Mouse (Mus musculus) right cerebral cortex, adult 18-20 months (tissue): ENCODE results near the gene Ten1.
A peak's percentile ranks its signal among the peaks of the same experiment; 100 is the strongest.

ENCODE experiments used
- DNase-seq: peaks from one replicate; pipeline ENCODE4 v3.0.0; 2022; ENCODE audit warnings: mixed read lengths

Gene Ten1

DNA sequence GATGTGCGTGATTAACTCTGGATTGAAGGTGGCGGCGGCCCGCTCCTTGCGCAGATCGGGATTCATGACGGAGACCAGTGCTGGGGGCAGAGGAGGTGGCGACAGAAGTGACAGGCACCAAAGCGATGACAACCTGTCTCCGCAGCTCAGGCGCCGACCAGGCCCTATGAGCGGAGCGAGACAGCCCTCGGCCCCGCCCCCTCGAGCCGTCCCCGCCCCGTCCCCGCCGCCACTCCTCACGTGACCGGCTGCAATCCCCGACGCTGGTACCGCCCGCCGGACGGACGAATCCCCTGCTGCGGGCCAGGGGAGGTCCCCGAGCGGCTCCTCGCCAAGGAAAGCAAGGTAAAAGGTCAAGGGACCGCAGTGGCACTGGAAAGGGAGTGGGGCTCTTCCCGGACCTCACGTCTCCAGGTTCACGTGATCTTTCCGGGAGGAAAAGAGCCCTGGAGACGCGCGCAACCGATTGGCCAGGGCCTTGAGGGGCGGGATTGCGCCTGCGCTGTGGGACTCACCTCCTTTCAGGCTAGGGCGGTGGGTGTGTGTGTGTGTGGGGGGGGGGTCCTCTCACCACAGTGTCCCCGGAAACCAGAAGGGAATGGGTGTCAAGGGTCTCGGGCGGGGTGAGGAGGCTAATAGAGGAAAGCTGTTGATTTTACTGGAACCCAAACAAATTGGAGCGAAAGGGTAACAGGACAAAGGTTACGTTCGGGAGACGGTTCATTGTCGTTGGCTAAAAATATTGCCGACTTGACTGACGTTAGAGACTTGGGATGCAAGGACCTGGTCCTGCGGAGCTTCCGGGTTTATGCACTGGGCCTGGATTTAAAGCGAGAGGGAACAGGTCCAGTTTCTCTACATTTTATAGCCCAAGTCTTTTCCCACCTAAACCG, at the start of gene Ten1, which contains the start of gene Acox1:
Gene Ten1, plus strand, starts transcription at position 217 of the 893 bp plus-strand sequence.
Gene Acox1, minus strand, starts transcription at position 407 of the 893 bp plus-strand sequence.
- peak; percentile 96 for DNase-seq

DNA sequence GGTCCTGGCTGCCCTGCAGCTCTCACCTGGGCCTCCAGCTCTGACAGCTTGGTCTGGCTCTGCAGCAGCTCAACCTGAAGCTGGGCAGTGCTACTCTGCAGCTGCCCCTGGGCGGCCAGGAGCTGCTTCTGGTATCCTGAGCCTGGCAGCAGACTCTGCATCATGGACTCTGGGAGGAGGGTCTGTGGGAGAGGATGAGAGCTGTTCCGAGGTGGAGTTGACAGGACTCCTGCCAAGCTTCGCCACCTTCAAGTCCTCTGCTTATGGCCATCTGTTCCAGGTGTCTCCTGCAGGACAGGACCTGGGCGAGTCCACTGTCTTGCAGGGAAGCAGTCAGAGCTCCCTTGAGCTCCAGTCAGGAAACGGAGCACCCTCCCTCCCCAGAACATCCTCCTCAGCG, 49.3 kb upstream of the Ten1 start:
- no peak for DNase-seq

DNA sequence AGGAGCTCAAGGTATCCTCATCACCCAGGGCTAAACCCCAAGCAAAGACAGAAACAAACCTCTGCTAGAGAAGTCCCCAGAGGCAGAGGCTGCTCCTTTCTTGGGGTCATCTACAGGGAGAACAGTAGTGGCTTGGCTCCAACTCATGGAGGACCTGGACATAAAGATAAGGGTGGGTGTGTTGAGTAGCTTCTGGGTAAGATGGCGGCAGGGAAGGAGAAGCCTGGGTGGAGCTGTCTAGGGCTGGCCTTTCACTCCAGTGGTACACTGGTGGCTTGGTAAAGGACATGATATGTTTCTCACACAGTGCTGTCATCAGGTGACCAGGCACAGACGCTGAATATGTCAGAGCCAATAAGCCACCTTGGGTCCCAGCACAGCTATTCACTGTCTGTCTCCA, 47.7 kb upstream of the Ten1 start:
- no peak for DNase-seq

DNA sequence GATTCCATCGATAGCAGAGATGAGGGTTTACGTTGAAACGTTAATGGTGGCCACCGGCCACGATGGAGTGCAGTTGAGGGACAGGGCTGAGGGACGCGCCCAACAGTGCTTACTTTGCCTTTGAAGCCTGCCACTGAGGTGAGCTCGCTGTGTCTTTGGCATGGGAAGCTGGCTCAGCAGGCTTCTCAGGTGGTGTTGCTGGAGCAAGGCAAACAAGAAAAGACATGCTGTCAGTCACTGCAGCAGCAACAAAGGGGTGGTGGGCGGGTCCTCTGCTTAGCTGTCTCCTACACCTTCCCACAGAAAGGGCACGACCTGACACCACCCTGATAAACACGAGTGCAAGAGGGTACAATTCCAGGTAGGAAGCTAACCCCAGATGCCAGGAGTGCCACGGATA, 37.3 kb upstream of the Ten1 start:
- no peak for DNase-seq

DNA sequence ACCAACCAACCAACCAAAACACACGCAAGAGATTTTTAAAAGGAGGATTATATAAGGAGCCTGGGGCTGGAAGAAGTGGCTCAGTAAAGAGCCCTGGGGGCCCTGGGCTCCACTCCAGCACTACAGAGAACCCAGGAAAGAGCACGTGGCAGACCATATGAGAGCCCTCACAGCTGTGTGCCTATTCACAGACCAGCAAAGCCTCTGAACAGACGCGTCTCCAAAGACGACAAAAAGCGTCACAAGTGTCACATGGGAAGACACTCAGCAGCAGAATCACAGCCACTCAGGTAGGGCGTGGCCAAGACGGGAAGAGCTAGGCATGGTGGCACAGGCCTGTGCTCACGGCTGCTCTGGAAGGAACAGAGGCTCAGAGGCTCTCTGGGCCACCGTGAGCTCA, 36.5 kb upstream of the Ten1 start:
- DNase-seq = peak; percentile 66

DNA sequence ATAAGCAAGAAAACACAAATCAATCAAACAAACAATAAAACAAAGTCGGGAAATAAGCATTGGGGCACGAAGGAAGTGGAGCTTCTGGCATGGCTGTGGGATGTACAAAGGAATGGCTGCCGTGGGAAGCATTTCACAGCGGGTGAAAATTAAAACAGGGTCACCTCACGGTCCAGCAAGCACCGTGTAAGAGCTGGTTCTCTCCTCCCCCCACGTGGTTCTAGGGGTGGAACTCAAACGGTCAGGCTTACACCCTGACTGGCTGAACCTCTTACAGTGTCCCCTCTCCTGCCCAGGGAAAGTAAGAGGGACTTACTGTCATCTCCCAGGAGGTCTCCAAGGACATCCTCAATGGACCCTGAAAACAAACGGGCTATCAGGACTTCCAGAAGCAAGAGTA, 35.7 kb upstream of the Ten1 start:
- DNase-seq = no peak

DNA sequence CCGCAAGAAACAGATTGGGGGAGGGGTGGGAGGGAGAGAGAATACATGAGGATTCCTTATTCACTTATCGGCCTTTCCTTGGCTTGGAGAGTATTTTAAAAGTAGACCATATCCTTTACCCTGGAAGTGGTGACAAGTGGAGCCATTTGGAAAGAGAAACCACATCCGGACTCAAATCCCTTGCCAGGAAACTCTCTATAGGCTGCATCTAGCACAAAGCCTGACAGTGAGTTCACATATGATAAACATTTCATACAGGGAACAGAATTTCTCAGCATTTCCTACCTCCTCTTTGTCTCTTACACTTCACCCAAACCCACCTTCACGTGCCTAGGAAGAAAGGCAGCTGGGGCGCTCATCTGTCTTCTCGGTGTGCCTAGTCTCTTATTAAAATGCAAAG, 31.4 kb upstream of the Ten1 start:
- no peak for DNase-seq

DNA sequence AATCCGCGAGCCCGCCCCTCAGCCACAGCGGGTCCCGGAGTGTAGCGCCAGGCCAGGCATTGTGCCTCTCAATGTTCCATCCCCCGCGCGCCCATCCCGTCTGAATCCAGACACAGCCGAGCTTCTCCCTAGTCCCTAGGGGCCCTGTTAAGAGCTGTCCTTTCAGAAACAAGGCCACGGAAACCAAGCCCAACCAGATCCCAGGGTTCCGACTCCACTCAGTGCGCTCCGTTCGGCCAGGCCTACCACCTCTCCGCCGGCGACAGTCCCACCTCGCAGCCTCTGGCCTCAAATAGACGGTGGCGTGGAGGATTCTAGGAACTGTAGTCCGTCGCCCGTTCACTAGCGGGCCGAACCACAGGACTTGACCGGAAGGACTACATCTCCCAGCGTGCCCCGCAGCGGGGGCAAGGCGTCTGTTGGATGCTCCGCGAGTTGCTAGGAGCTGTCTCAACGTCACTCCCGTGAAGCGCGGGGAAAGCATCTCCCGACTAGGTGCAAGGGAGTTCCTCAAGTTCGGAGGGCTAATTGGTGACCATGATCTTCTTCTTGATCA, 30.7 kb upstream of the Ten1 start, which contains the start of gene Fbf1:
Gene Fbf1, minus strand, starts transcription at position 283 of the 556 bp plus-strand sequence.
- DNase-seq = peak; percentile 98

DNA sequence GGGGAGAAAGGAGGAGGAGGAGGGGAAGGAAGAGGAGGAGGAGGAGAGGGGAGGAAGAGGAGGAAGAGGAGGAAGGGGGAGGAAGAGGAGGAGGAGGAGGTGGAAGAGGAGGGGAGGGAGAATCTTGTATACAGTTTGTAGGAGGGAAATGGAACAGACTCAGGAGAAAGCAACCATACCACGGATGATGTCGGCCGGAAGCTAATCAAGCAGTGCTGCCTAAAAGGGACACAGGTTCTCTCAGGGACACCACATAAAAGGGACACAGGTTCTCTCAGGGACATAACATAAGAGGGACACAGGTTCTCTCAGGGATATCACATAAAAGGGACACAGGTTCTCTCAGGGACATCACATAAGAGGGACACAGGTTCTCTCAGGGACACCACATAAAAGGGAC, 29.4 kb upstream of the Ten1 start:
- no peak for DNase-seq

DNA sequence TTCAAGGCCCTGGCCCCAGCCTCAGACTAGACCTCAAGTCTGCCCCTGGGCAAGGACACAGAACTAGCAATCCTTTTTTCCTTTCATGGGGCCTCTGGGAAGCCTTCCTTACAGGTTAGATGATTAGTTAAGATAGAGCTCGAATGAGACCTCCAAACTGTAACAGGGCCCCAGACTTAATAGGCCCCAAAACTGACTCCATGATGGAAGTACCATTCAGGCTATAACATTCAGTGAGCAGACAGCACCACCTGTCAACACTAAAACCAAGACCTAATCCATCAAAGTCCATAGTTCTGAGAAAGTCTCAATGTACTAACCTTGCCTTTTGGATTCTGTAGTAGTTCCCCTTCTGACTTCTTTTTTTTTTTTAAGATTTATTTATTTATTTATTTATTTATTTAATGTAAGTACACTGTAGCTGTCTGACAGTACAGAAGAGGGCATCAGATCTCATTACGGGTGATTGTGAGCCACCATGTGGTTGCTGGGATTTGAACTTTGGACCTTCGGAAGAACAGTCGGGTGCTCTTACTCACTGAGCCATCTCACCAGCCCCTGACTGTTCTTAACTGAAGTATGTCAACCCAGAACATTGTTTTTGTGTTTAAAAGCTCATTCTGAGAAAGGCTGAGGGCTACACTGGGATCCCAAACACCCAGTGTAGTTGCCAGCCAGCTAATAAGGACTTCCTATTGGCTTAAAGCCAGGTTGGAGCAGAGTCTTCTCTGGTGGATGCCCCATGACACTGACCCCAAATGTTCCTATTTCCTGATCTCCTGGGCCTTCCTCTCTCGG, 28.5 kb upstream of the Ten1 start:
- no peak for DNase-seq

DNA sequence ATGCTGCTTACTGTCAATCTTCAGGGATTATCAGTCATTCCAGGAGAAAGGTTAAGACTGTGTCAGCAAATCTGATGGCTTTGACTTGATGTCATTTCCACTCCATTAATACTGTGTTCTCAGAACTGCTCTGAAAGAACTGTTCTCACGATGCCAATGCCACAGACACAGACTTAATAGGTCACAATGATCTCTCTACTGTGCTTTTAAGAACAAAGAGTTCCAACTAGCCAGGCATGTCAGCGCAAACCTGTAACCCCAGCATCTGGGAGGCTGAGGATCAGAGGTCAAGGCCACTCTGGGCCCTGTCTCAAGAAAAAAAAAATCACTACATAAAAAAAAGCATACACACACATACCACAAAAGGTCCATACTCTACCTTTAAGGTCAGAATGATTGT, 26.7 kb upstream of the Ten1 start:
- no peak for DNase-seq

DNA sequence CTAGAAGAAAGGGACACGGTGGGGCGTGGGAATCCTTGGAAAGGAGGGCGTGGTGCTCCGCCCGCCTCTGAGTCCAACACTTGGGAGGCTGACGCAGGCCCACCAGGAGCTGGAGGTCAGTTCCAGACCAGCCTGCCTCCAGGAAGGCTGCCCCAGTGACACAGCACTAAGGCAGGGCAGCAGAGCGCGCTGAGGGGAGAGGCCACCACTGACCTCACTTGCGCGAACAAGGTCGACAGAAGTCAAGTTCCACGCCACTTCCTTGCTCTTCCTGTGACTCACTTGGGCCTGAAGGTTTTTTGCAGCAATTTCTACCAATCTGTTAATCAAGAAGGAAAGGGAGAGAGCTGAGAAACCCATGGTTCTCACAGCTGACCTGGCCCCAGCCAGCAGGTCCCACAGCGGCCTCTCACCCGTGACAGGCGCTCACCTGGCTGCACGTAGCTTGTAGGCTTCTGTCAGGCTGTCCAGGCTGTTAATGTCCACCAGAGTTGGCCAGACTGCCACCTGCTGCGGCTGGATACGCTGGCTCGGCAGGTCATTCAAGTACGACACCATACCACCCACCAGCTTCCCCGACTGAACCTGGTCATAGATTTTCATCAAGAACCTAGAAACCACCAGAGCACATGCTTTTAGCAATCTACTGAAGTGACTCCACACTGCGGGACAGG, 23.7 kb upstream of the Ten1 start:
- no peak for DNase-seq

DNA sequence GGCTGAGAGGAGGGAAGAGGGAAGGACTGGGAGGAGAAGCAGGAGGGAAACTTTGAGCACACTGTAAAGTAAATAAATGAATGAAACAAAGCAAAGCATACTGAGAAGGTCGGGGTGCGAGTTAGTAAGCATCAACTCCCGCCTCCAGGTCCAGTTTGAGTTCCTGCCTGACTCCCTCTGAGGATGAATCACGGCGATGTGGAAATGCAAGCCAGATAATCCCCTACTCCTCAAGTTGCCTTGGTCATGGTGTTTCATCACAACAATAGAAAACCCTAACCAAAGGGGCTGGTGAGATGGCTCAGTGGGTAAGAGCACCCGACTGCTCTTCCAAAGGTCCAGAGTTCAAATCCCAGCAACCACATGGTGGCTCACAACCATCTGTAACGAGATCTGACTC, 22.6 kb upstream of the Ten1 start:
- DNase-seq = no peak

DNA sequence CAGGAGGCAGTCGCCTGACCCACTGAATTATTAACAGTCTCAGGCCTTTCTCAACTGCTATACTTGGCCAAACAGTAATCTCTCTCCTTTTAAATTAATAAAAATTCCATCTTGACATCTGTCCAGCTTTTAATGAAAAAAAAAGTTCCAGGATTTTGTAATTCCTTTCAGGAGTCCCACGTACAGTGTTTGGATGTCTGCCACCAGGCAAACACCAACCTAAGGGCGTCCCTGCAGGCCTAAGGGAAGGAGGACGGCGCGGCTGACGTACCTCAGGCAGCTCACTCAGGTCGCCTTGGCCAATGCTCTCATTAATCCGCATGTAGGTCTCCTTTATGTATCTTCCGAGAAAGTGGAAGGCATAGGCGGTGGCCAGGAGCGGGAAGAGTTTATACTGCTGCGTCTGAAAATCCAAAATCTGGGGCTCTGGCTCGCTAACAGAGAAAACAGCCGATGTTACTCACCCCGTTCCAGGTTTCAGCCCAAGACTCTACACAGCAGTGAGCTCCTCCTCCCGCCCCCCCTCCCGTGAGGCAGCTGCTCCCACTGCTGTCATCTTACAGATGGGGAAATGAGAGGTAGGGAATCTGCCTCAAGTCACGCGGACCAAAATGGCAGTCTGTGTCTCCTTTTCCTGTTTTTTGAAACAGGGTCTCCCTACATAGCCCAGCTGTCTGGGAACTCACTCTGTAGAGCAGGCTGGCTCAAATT, 20.1 kb upstream of the Ten1 start:
- no peak for DNase-seq

DNA sequence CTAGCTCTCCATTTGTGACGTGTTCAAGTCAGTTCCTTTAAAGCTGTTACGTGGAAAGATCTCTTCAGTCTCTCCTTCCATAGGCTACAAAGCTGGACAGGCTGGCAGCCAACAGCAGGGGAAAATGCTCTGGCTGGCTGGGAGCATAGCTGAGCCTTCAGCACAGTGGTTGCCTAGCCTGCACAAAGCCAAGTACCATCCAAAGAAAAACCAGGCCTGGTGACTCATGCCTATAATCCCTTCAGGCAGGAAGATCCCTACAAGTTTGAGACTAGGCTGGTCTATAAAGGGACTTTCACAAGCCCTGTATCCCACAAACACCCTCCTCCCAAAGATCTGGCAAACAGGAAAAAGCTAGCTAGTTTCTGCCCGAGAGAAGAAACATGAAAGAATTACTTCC, 12.8 kb upstream of the Ten1 start:
- peak; percentile 34 for DNase-seq

DNA sequence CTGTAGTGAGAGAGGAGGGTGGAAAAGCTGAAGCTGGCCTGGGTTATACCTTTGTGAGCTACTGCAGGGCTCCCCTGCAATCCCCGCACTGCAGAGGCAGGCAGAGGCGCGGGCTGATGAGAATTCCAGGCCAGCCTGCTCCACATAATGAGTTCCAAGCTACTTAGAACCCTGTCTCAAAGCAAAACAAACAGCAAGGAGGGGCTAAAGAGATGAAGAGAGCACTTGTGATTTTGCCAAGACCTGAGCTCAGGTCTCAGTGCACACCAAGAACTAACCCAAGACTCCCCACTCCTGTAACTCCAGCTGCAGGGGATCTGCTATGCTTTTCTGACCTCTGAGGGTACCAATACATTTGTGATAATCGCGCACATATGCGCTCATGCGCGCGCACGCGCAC, 12.3 kb upstream of the Ten1 start:
- DNase-seq = no peak

DNA sequence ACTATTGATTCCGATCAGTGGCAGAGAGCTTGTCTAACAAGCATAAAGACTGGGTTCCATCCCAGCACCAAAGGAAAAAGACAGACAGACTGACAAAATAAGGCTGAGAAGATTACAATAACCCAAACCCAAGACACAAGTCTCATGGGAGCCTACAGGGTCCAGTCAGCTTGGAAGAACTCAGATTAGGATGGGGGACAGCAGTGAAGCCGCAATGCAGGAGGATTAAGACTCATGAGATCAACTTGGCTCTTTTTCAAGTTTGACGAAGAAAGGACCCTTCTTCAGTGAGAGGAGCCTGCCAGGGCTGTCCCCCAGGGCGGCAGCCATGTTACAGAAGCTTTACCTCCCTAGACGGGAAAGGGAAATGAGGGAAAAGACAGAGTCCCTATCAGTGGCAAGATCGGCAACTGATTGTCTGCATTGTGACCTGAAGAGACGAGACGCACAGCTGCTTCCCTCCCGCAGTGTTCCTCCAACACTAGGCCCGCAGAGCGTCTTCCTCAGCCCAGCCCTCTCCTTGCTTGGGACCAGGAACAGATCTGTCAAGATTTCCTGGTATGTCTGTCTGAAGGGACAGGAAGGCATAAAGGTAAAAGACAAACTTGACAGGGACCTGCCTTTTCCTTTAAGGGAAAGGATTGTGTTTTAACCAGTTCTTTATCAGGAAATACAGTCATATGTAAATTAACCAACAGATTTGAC, 11.3 kb upstream of the Ten1 start:
- no peak for DNase-seq

DNA sequence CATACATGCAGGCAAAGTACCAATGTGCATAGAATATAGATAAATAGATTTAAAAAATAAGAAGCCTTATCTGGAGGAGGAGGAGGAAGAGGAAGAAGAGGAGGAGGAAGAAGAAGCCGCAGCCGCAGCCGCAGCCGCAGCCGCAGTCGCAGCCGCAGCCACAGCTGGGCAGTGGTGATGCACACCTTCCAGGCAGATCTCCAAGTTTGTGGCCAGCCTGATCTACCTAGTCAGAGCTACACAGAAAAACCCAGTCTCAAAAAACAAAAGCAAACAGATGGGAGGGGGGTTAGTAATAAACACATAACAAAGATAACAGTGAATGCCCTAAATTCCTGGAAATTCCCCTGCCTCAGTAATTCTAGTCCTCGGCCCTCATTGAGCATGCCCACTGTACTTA, 4.0 kb upstream of the Ten1 start:
- no peak for DNase-seq

DNA sequence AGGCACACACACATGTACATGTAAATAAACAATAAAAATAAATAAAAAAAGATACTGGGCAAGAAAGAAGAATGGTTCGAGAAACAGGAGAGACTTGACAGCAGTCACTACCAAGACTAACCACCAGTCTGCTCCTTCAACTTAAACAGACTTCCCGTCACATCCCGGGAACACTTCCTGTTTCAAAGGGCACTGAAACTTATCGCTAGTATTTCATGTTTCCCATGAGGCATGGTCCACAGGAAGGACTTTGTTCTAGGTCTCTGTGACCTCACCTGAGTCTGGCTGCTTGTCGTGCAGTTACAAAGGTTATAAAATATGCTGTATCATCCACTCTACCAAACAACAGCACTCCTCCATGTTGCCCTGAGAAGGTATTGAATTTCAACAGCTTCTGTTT, 3.4 kb upstream of the Ten1 start:
- DNase-seq = no peak

DNA sequence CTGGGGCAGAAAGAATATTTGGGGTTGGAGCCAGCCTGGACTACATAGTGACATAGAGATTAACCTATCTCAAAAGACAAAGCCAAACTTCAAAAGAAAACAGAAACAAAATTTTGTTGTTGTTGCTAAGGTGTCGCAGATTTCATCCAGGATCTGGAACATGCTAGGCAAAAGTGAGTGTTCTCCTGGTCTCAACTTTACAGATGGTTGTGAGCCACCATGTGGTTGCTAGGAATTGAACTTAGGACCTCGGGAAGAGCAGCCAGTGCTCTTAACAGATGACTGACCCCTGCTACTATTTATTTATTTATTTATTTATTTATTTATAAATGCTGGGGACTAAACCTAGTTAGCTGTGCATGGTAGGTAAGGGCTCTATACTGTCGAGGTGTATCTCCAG, 2.3 kb upstream of the Ten1 start:
- no peak for DNase-seq

DNA sequence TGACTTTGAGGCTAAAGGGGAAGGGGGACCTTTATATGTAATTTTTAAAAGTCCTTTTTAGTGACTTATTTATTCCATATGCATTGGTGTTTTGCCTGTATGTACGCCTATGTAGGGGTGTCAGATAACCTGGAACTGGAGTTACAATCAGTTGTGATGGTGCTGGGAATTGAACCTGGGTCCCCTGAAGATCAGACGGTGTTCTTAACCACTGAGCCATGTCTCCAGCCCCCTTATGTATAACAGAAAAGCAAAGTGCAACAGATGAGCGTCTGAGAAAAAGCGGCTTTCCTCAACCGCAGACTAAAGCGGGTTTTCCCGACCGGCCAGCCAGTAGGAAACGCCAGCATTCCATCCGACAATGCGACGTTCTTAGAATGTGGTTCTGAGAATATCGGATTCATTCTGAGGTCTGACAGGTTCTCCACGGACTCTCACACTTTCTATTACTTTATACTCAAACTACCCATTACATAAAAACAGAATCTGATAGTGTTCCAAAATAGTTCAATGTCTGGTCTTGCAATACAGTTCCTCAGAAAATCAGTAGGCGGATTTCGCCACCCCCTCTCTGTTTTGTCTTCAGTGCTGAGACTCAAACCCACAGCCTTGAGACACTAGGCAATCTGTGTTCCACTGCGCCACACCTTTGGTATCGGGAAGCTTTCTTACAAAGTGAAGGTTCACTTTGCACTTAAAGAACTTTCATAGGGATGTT, 1.6 kb upstream of the Ten1 start:
- no peak for DNase-seq
